Mouse (Mus musculus) ES-E14 (cell line): ENCODE results near the gene Hamp2.

Experiments used
- CHD2 ChIP-seq: IDR thresholded peaks from 2 replicates; pipeline ENCODE4 v1.6.1; 2014; ENCODE audit warnings: mild to moderate bottlenecking, low read depth, low read length, inconsistent platforms
- ZC3H11A ChIP-seq: IDR thresholded peaks from 2 replicates; pipeline ENCODE4 v1.6.1; 2012; ENCODE audit warnings: low read depth, mild to moderate bottlenecking, inconsistent platforms, low read length, borderline replicate concordance
- ZNF384 ChIP-seq: IDR thresholded peaks from 2 replicates; pipeline ENCODE4 v1.6.1; 2012; ENCODE audit warnings: low read depth, low read length, inconsistent platforms

GRCm38 (mm10) chr7:30904042-30904441 lies 20.4 kb downstream of the Hamp2 start:
- TF ChIP-seq ZNF384 (no peak), ZC3H11A (no peak), CHD2 (no peak)
